In genomic region chr7:135715642-135716444, GRCm38 (mm10) we compare ENCODE assay signal across 8 mouse cellular contexts. TPM values are rescaled to one million over a fixed set of nuclear protein-coding genes. Genes with fewer than 3 reads are reported as not detected.
A peak's percentile ranks its signal among the peaks of the same experiment; 100 is the strongest.
DNase-seq lines count a peak whose midpoint lies in the region; ATAC-seq and TF ChIP-seq lines count a peak whose summit lies in the region.

Gene Mki67 (minus strand): TSS chr7:135716361.

- DNase-seq in urinary bladder, postnatal 14 days (ENCODE audit: low spot score) = peak; percentile 26
- no peak for DNase-seq in urinary bladder, postnatal 10 days (ENCODE audit: low spot score)
- peak; percentile 37 for DNase-seq in kidney, postnatal 14 days
- DNase-seq in mesoderm, embryonic 11.5 days (ENCODE audit: low read depth, low spot score) = peak; percentile 27
- DNase-seq in left cerebral cortex, postnatal 14 days (ENCODE audit: low spot score in 2 of 2) = no peak

- peak within 1 kb of the TSS; percentile 99 for H3K9ac ChIP-seq in heart, embryonic 11.5 days (ENCODE audit: low read depth, low read length)

- H3K4me1 ChIP-seq in brown adipose tissue, adult 24 weeks (ENCODE audit: control insufficient read depth, insufficient read depth, insufficient read length, low read length) = no peaks in the 10 kb centered on the region
- H3K4me1 ChIP-seq in heart, embryonic 11.5 days (ENCODE audit: control insufficient read depth, insufficient read depth, low read length) = peaks cover 17% of the 10 kb centered on the region
- H3K4me1 ChIP-seq in testis, adult 2 months (ENCODE audit: control insufficient read depth, insufficient read depth, low read length) = peaks cover 3% of the 10 kb centered on the region

- no peaks in the 10 kb centered on the region for H3K27me3 ChIP-seq in heart, embryonic 11.5 days (ENCODE audit: control insufficient read depth, insufficient read depth, low read length)
- H3K27me3 ChIP-seq in testis, adult 2 months (ENCODE audit: control insufficient read depth, insufficient read depth, low read length) = no peaks in the 10 kb centered on the region

- H3K36me3 ChIP-seq in heart, embryonic 11.5 days (ENCODE audit: control insufficient read depth, insufficient read depth, low read length) = no peaks in the 10 kb centered on the region
- H3K36me3 ChIP-seq in testis, adult 2 months (ENCODE audit: control insufficient read depth, insufficient read depth, low read length) = no peaks in the 10 kb centered on the region

- intact Hi-C loops in left cerebral cortex, postnatal 14 days (cut with DNase I) = no loop called here

- H3K27ac ChIP-seq in brown adipose tissue, adult 24 weeks (replicated peaks; ENCODE audit: low read depth, low read length) = no peak within 1 kb of the TSS
- H3K27ac ChIP-seq in heart, embryonic 11.5 days (ENCODE audit: low read depth, low read length) = peak within 1 kb of the TSS; percentile 84
- H3K27ac ChIP-seq in testis, adult 2 months (ENCODE audit: control insufficient read depth, insufficient read depth, low read depth, low read length) = peak within 1 kb of the TSS; percentile 64; the same call in 1 of the 2 replicates

- WGBS in heart, embryonic 11.5 days (ENCODE audit: insufficient replicate concordance) = under 1% methylated on average over 73 of the region's 82 CpGs

- no peak for TF ChIP-seq CTCF in testis, adult 2 months (IDR thresholded peaks at IDR 0.05; ENCODE audit: control insufficient read depth, insufficient read depth, insufficient replicate concordance, low read depth, low read length)

- no peaks in the 10 kb centered on the region for H3K9me3 ChIP-seq in heart, embryonic 11.5 days (replicated peaks; ENCODE audit: control insufficient read depth, low read length)

- H3K4me2 ChIP-seq in heart, embryonic 11.5 days = peak within 1 kb of the TSS; percentile 76

- ATAC-seq in heart, embryonic 11.5 days (replicated peaks; ENCODE audit: insufficient number of reproducible peaks, low FRiP score, low TSS enrichment) = peak; percentile 49

- peak; percentile 9; the same call in 1 of the 2 replicates for TF ChIP-seq POLR2A in testis, adult 2 months (IDR thresholded peaks at IDR 0.05; ENCODE audit: control insufficient read depth, low read depth, low read length)

- H3K4me3 ChIP-seq in brown adipose tissue, adult 24 weeks (ENCODE audit: insufficient read depth, low read depth, low read length) = peak within 1 kb of the TSS; percentile 70
- H3K4me3 ChIP-seq in heart, embryonic 11.5 days (ENCODE audit: low read depth, low read length) = peak within 1 kb of the TSS; percentile 97
- peak within 1 kb of the TSS; percentile 88 for H3K4me3 ChIP-seq in testis, adult 2 months (ENCODE audit: control insufficient read depth, low read depth, low read length)

RNA-seq across cellular contexts. Expression of gene Mki67, which starts in this region (rescaled TPM):
- 0.25 and 0.48 TPM in 2 replicates for polyA plus RNA-seq in brown adipose tissue, adult 24 weeks (2012; ENCODE audit: insufficient read depth, insufficient read length, missing spikeins)
- polyA plus RNA-seq in heart, embryonic 11.5 days (2014; fragmentation: Nextera tagmentation; extraction: Ambion mirVana) = 44.5 and 52.6 TPM in 2 replicates
- 2.2 and 2.9 TPM in 2 replicates for polyA plus RNA-seq in testis, adult 2 months (2012; rRNA removed)
- 1 to 10 TPM; 2.3 to 2.4 TPM for total RNA-seq in left cerebral cortex, postnatal 14 days (2021)

Comparison
In these comparisons a context has a peak if more than half of its experiments do, and no peak if none do; other contexts are left out.
1. RNA of gene Mki67 (polyA plus RNA-seq): 44.5 to 52.6 TPM in heart, embryonic 11.5 days; 2.2 to 2.9 TPM in testis, adult 2 months and 0.25 to 0.48 TPM in brown adipose tissue, adult 24 weeks; every median in the first group is over 10 times any median in the second.
2. DNase-seq: peak in urinary bladder, postnatal 14 days (single experiment), kidney, postnatal 14 days (single experiment) and mesoderm, embryonic 11.5 days (single experiment); none in urinary bladder, postnatal 10 days (single experiment) and left cerebral cortex, postnatal 14 days (0 of 2).
3. Peak in every context shown above with its lines, with median percentiles within 50 percentile points of each other: H3K4me3 ChIP-seq.